Mouse (Mus musculus): Measurements from ENCODE around the gene Arhgef10l.

DNA sequence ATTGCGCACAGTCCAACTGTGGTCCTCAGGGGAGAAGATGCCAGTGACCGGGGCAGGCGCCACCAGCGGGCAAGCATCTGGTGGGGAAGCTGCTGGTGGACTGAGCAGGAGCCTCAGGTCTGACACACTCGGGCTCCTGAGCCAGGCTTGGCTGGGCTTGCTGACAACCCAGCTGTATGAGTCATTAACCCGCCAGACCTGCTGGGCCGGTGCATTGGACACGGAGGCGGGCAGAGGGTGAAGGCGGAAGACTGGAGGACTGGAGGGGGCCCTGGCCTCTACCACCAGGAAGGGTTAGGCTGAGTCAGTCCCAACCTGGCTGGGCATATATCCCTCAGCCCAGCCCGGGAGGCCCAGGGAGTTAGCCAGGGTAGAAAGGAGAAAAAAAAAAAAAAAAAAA lies at the start of gene Arhgef10l:
- TF ChIP-seq CTCF (IDR thresholded peaks at IDR 0.05; ENCODE audit: insufficient read depth, low read depth, low read length) (no peak), POLR2A (IDR thresholded peaks at IDR 0.05; ENCODE audit: insufficient read depth, low read depth, low read length) (no peak)
